Mouse (Mus musculus) liver, adult 2 months (tissue): ENCODE data around the gene Krt9. TPM values are rescaled to one million over a fixed set of nuclear protein-coding genes. Genes with fewer than 3 reads are reported as not detected.
"Not testable (repeated sequence)": the region's sequence is repeated elsewhere in the genome, so short reads cannot be mapped to it uniquely, and the experiment has no call there.

Experiments
- DNase-seq: peaks from one replicate; pipeline ENCODE4 v3.0.0-alpha.2; 2011; ENCODE audit warnings: low read depth, low spot score; ENCODE audit errors: extremely low read depth
- H3K27ac ChIP-seq: fragments of 200-500 bp; replicated peaks from 2 replicates; pipeline ENCODE4 v1.5.1; 2012; ENCODE audit warnings: low read depth, mild to moderate bottlenecking, control low read depth, inconsistent platforms, low read length; ENCODE audit not compliant: insufficient read depth
- H3K27me3 ChIP-seq: fragments of 200-500 bp; 2 replicates; pipeline ENCODE4 v1.6.1; 2012; ENCODE audit warnings: mild to moderate bottlenecking, moderate library complexity, low read length, inconsistent platforms; ENCODE audit not compliant: control insufficient read depth, insufficient read depth
- H3K36me3 ChIP-seq: fragments of 200-500 bp; 2 replicates; pipeline ENCODE4 v1.6.1; 2012; ENCODE audit warnings: low read length, inconsistent platforms; ENCODE audit not compliant: control insufficient read depth, insufficient read depth
- H3K4me1 ChIP-seq: fragments of 200-500 bp; 2 replicates; pipeline ENCODE4 v1.6.1; 2011; ENCODE audit warnings: low read length; ENCODE audit not compliant: control insufficient read depth, insufficient read depth
- H3K4me3 ChIP-seq: fragments of 200-500 bp; 2 replicates; pipeline ENCODE4 v1.5.1; 2011; ENCODE audit warnings: low read depth, mild to moderate bottlenecking, control low read depth, low read length, moderate library complexity; ENCODE audit not compliant: insufficient read depth
- H3K79me2 ChIP-seq: fragments of 200-500 bp; 2 replicates; pipeline ENCODE4 v1.6.1; 2012; ENCODE audit warnings: inconsistent platforms, mild to moderate bottlenecking, low read length, moderate library complexity; ENCODE audit not compliant: control insufficient read depth, insufficient read depth
- H3K9ac ChIP-seq: fragments of 200-500 bp; 2 replicates; pipeline ENCODE4 v1.6.1; 2012; ENCODE audit warnings: low read depth, mild to moderate bottlenecking, control low read depth, inconsistent platforms, low read length
- CTCF ChIP-seq: fragments of 200-500 bp; IDR thresholded peaks from 2 replicates; pipeline ENCODE4 v1.5.1; 2011; ENCODE audit warnings: low read depth, low read length, control low read depth
- POLR2A ChIP-seq: fragments of 200-500 bp; IDR thresholded peaks from 2 replicates; pipeline ENCODE4 v1.6.1; 2011; ENCODE audit warnings: low read length, control low read depth; ENCODE audit not compliant: insufficient read depth; ENCODE audit errors: extremely low read depth
- WGBS: fragments of 180-500 bp; shearing (Covaris S2); methylation state at CpG from one replicate; pipeline ENCODE4 v1.1.7; 2018; 5-methylcytosine and 5-hydroxymethylcytosine counted together
- polyA plus RNA-seq: library from polyadenylated mRNA; depleted of rRNA; stranded (reverse); fragments of >200 nt; gene quantifications from 2 replicates; pipeline ENCODE4 v1.2.3, GENCODE M21; 2012; rRNA removed
- total RNA-seq: library from RNA; depleted of rRNA; stranded (reverse); fragments of >200 nt; gene quantifications from 2 replicates; pipeline ENCODE4 v1.2.3, GENCODE M21; 2014; rRNA removed

Gene Krt9
- not detected in 2 replicates for total RNA-seq
- not detected in 2 replicates for polyA plus RNA-seq

DNA sequence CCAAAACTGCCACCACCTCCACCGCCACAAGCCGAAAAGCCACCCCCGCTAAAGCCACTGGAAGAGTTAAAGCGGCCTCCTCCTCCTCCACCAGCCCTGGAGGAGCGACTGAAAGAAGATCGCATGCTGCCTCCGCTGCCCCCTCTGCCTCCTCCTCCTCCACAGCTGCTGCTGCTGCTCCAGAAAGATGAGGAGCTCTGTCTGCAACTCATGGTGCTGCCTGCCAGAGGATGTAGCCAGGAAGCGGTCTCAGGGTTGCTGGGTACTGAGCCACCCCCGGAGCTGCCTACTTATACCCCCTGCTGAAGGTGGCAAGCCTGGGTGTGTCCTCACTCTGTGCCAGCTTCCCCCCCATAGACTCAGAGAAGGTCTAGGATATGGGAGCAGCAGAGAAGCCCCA, at the start of gene Krt9:
TSS of gene Krt9 (minus strand) at position 255 of the 400 bp plus-strand sequence.
- H3K36me3 ChIP-seq = no peaks in the 10 kb centered on the region
- H3K9ac ChIP-seq = no peak within 1 kb of the TSS
- H3K79me2 ChIP-seq = no peaks in the 10 kb centered on the region
- DNase-seq = no peak
- H3K27me3 ChIP-seq = 0 out of 2 replicates have a peak, but pooled peaks cover 11% of the 10 kb centered on the region
- H3K4me3 ChIP-seq = no peak within 1 kb of the TSS
- H3K4me1 ChIP-seq = no peaks in the 10 kb centered on the region
- no peak within 1 kb of the TSS for H3K27ac ChIP-seq
- 49% methylated on average over 9 of the region's 9 CpGs for WGBS
- TF ChIP-seq POLR2A (no peak), CTCF (no peak)

DNA sequence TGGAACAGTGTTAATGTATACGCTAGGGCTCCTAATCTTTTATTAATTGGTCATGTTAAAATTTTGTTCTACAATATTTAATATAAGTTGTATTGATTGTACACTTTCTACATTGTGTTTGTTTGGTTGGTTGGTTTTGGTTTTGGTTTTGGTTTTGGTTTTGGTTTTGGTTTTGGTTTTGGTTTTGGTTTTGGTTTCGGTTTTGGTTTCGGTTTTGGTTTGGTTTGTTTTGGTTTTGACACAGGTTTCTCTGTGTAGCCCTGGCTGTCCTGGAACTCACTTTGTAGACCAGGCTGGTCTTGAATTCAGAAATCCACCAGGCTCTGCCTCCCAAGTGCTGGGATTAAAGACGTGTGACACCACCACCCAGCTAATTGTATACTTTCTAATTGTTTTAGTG, 47.2 kb upstream of the Krt9 start:
- H3K36me3 ChIP-seq, H3K27ac ChIP-seq, H3K4me1 ChIP-seq, H3K9ac ChIP-seq, H3K27me3 ChIP-seq, H3K79me2 ChIP-seq, H3K4me3 ChIP-seq, DNase-seq: not testable (repeated sequence)
- WGBS = 93% methylated on average over 4 of the region's 4 CpGs

GRCm38 (mm10) chr11:100221741-100222140, 28.7 kb upstream of the Krt9 start:
- no peaks in the 10 kb centered on the region for H3K27me3 ChIP-seq
- H3K9ac ChIP-seq = no peak overlapping the region
- no peaks in the 10 kb centered on the region for H3K4me1 ChIP-seq
- TF ChIP-seq CTCF (no peak), POLR2A (no peak)
- no peak overlapping the region for H3K27ac ChIP-seq
- no peaks in the 10 kb centered on the region for H3K79me2 ChIP-seq
- no peaks in the 10 kb centered on the region for H3K36me3 ChIP-seq
- DNase-seq = no peak
- no peak overlapping the region for H3K4me3 ChIP-seq
- WGBS = 65% methylated on average over 8 of the region's 8 CpGs

- Histone ChIP-seq H3K27me3 (no peaks in the 10 kb centered on the region), H3K27ac (no peak overlapping the region), H3K79me2 (no peaks in the 10 kb centered on the region), H3K4me1 (no peaks in the 10 kb centered on the region), H3K4me3 (no peak overlapping the region), H3K9ac (no peak overlapping the region), H3K36me3 (no peaks in the 10 kb centered on the region)
- TF ChIP-seq POLR2A (no peak), CTCF (no peak)
- 83% methylated on average over 4 of the region's 4 CpGs for WGBS
- no peak for DNase-seq
Observed at GRCm38 (mm10) chr11:100219304-100219703, 26.3 kb upstream of the Krt9 start.

DNA sequence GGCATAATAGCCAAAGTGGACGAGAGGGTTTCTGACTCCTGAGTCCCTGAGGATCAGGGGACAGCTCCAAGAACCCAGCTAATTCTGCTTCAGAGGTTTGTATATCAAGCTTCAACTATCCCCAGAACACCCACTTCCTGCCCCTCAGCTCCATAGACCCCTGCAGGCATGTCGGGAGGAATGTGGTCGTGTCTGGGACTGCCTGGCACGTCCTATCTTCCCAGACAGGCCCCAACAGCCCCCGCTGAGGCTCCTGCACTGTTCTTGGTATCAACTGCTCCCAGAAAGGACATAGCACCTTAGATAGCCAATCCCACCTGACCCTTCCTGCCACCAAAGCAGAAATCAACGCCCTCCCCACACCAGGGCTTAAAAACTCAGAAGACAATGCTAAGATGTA, 15.5 kb upstream of the Krt9 start:
- H3K36me3 ChIP-seq = no peaks in the 10 kb centered on the region
- H3K27ac ChIP-seq = no peak overlapping the region
- WGBS = 42% methylated on average over 6 of the region's 6 CpGs
- H3K79me2 ChIP-seq = no peaks in the 10 kb centered on the region
- no peak overlapping the region for H3K9ac ChIP-seq
- DNase-seq = no peak
- H3K27me3 ChIP-seq = no peaks in the 10 kb centered on the region
- H3K4me1 ChIP-seq = no peaks in the 10 kb centered on the region
- no peak for TF ChIP-seq POLR2A
- TF ChIP-seq CTCF = no peak
- no peak overlapping the region for H3K4me3 ChIP-seq

GRCm38 (mm10) chr11:100207498-100207897, 14.5 kb upstream of the Krt9 start, which contains the start of gene Krt14:
Gene Krt14, minus strand, starts transcription at chr11:100207548.
- no peak for DNase-seq
- TF ChIP-seq CTCF = no peak
- Histone ChIP-seq H3K27me3 (no peaks in the 10 kb centered on the region), H3K79me2 (no peaks in the 10 kb centered on the region), H3K4me1 (no peaks in the 10 kb centered on the region), H3K4me3 (no peak within 1 kb of the TSS), H3K36me3 (no peaks in the 10 kb centered on the region), H3K27ac (no peak within 1 kb of the TSS), H3K9ac (no peak within 1 kb of the TSS)
- 85% methylated on average over 8 of the region's 8 CpGs for WGBS
